Mouse (Mus musculus) C2C12 (cell line): ENCODE measurements at regions not wholly inside any gene's neighbourhood (a gene's known extent, or its start where the extent isn't known, plus 50 kb on each side); places are given as distances from the start of the nearest gene placed in this dataset.

Experiments used
- H3K27me3 ChIP-seq: one replicate; pipeline ENCODE4 v1.6.1; 2011; ENCODE audit not compliant: control insufficient read depth, insufficient read depth, insufficient read length
- H3K36me3 ChIP-seq: one replicate; pipeline ENCODE4 v1.6.1; 2011; ENCODE audit not compliant: control insufficient read depth, insufficient read depth
- H3K4me3 ChIP-seq: one replicate; pipeline ENCODE4 v1.5.1; 2011; ENCODE audit warnings: mild to moderate bottlenecking, control low read depth; ENCODE audit not compliant: poor library complexity, insufficient read depth, severe bottlenecking
- H3K79me2 ChIP-seq: one replicate; pipeline ENCODE4 v1.6.1; 2011; ENCODE audit not compliant: control insufficient read depth, insufficient read depth
- H3K79me3 ChIP-seq: one replicate; pipeline ENCODE4 v1.6.1; 2011; ENCODE audit warnings: low read depth, control low read depth
- H3ac ChIP-seq: one replicate; pipeline ENCODE3; 2011; ENCODE audit warnings: low read depth; ENCODE audit not compliant: control insufficient read depth, insufficient read length
- CEBPB ChIP-seq: IDR thresholded peaks from one replicate; pipeline ENCODE4 v1.6.1; 2011; ENCODE audit warnings: low read depth, mild to moderate bottlenecking, control low read depth, moderate library complexity
- CTCF ChIP-seq: IDR thresholded peaks from one replicate; pipeline ENCODE4 v1.5.1; 2011; ENCODE audit not compliant: control insufficient read depth, insufficient read depth, insufficient read length
- FOSL1 ChIP-seq: IDR thresholded peaks from one replicate; pipeline ENCODE4 v1.8.0; 2011; ENCODE audit warnings: mild to moderate bottlenecking, low read length; ENCODE audit not compliant: poor library complexity, insufficient read depth, severe bottlenecking
- MAX ChIP-seq: IDR thresholded peaks from one replicate; pipeline ENCODE4 v1.6.1; 2011; ENCODE audit warnings: mild to moderate bottlenecking, control low read depth
- MYOD1 ChIP-seq: IDR thresholded peaks from one replicate; pipeline ENCODE4 v1.6.1; 2011; ENCODE audit warnings: low read depth; ENCODE audit not compliant: control insufficient read depth, insufficient read length
- MYOG ChIP-seq: IDR thresholded peaks from one replicate; pipeline ENCODE4 v1.6.1; 2011; ENCODE audit not compliant: control insufficient read depth, insufficient read length; ENCODE audit errors: extremely low read depth
- USF1 ChIP-seq: IDR thresholded peaks from one replicate; pipeline ENCODE4 v1.6.1; 2011; ENCODE audit warnings: low read depth, mild to moderate bottlenecking, control low read depth, moderate library complexity

GRCm38 (mm10) chr11:40561983-40562382 lies 133.0 kb downstream of the Mat2b start:
- Histone ChIP-seq H3K27me3 (no peaks in the 10 kb centered on the region), H3K36me3 (no peaks in the 10 kb centered on the region), H3K79me2 (no peaks in the 10 kb centered on the region), H3ac (no peak overlapping the region), H3K4me3 (no peak overlapping the region), H3K79me3 (no peaks in the 10 kb centered on the region)
- TF ChIP-seq FOSL1 (no peak), CTCF (no peak), MYOG (no peak), CEBPB (no peak), MYOD1 (no peak), MAX (no peak), USF1 (no peak)

GRCm38 (mm10) chr11:40561400-40561799 lies 133.6 kb downstream of the Mat2b start:
- Histone ChIP-seq H3K79me3 (no peaks in the 10 kb centered on the region), H3K4me3 (no peak overlapping the region), H3K79me2 (no peaks in the 10 kb centered on the region), H3ac (no peak overlapping the region), H3K36me3 (no peaks in the 10 kb centered on the region), H3K27me3 (no peaks in the 10 kb centered on the region)
- TF ChIP-seq CEBPB (no peak), CTCF (no peak), MAX (no peak), MYOD1 (no peak), MYOG (no peak), USF1 (no peak), FOSL1 (no peak)

GRCm38 (mm10) chr11:40558486-40558885 lies 136.5 kb downstream of the Mat2b start:
- H3K27me3 ChIP-seq, result no peaks in the 10 kb centered on the region
- H3K79me3 ChIP-seq, result no peaks in the 10 kb centered on the region
- no peaks in the 10 kb centered on the region for H3K79me2 ChIP-seq
- H3ac ChIP-seq, result no peak overlapping the region
- TF ChIP-seq CTCF, result no peak
- TF ChIP-seq USF1, result no peak
- no peak for TF ChIP-seq FOSL1
- no peak for TF ChIP-seq CEBPB
- TF ChIP-seq MYOG, result no peak
- no peak for TF ChIP-seq MYOD1
- TF ChIP-seq MAX, result no peak
- H3K36me3 ChIP-seq, result no peaks in the 10 kb centered on the region
- no peak overlapping the region for H3K4me3 ChIP-seq

GRCm38 (mm10) chr11:40554867-40555794 lies 139.9 kb downstream of the Mat2b start:
- no peaks in the 10 kb centered on the region for H3K27me3 ChIP-seq
- H3K79me3 ChIP-seq, result no peaks in the 10 kb centered on the region
- TF ChIP-seq FOSL1, result no peak
- no peak for TF ChIP-seq CEBPB
- no peak for TF ChIP-seq CTCF
- no peak for TF ChIP-seq MAX
- TF ChIP-seq MYOG, result no peak
- TF ChIP-seq USF1, result no peak
- no peak for TF ChIP-seq MYOD1
- H3ac ChIP-seq, result no peak overlapping the region
- H3K36me3 ChIP-seq, result no peaks in the 10 kb centered on the region
- H3K79me2 ChIP-seq, result no peaks in the 10 kb centered on the region
- H3K4me3 ChIP-seq, result no peak overlapping the region

GRCm38 (mm10) chr11:40552054-40552453 lies 142.9 kb downstream of the Mat2b start:
- no peaks in the 10 kb centered on the region for H3K79me3 ChIP-seq
- TF ChIP-seq FOSL1 (no peak), MYOD1 (no peak), CTCF (no peak), CEBPB (no peak), MYOG (no peak), USF1 (no peak), MAX (no peak)
- H3K4me3 ChIP-seq, result no peak overlapping the region
- no peaks in the 10 kb centered on the region for H3K27me3 ChIP-seq
- H3K79me2 ChIP-seq, result no peaks in the 10 kb centered on the region
- H3K36me3 ChIP-seq, result no peaks in the 10 kb centered on the region
- no peak overlapping the region for H3ac ChIP-seq

GRCm38 (mm10) chr11:40546596-40546995 lies 148.4 kb downstream of the Mat2b start:
- Histone ChIP-seq H3ac (no peak overlapping the region), H3K4me3 (no peak overlapping the region), H3K36me3 (no peaks in the 10 kb centered on the region), H3K79me2 (no peaks in the 10 kb centered on the region), H3K79me3 (no peaks in the 10 kb centered on the region), H3K27me3 (no peaks in the 10 kb centered on the region)
- TF ChIP-seq MYOD1 (no peak), MYOG (no peak), FOSL1 (no peak), CEBPB (no peak), USF1 (no peak), MAX (no peak), CTCF (no peak)
